Mouse (Mus musculus) bone marrow macrophage, adult 2 months (primary cell): Measurements from ENCODE around the gene Tex52.

Experiments
- CTCF ChIP-seq: IDR thresholded peaks from 2 replicates; pipeline ENCODE4 v1.5.1; 2012; ENCODE audit warnings: low read depth, mild to moderate bottlenecking, low read length, moderate library complexity
- POLR2A ChIP-seq: IDR thresholded peaks from 2 replicates; pipeline ENCODE4 v1.6.1; 2012; ENCODE audit warnings: mild to moderate bottlenecking, low read depth, low read length, borderline replicate concordance

DNA sequence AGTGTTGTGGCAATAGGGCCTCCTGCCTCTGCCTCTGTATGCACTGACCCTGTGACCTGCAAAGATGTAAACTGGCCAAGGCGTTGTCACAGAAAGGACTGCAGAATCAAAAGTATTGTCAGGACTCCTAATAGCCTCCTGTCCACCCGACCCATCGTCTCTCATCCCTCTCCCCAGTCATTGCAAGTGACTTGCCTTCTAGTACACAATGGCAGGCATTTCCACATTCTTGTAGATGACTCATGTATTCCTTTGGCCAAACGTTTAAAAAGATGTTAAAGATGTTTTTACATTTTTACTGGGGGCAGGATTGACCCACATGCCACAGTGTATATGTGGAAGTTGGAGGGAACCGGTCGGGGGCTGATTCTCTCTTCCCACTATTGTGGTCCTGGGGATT lies 10.5 kb upstream of the Tex52 start:
- TF ChIP-seq POLR2A (no peak), CTCF (no peak)
